Comparison of ENCODE assay signal across 30 mouse cellular contexts in the genomic region with DNA sequence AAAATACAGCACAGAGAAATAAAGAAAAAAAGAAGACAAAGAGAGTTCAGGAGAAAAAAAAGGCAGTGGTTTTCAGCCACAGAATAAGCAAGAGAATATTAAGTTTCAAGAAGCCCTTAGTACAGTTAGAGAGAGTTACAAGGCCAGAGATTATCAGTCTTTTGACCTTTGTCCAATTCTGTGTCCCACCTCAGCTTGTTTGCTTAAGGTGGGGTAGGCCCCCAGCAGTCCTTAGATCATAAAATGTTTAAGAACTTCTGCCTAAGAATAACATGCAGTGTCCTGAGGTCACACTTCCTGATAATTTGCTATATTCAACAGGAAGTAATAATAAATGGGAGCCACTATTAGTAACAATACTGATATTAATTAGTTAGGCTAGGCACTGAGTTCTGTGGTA. TPM values are rescaled to one million over a fixed set of nuclear protein-coding genes. Genes with fewer than 3 reads are reported as not detected.
"Had no signal": no experiment of that assay in that cellular context is flagged by ENCODE, and none has a peak within 500 bp of the region (broad histone marks: within the 10 kb centered on the region; RNA-seq: fewer than 3 reads in every experiment).

No protein-coding gene starts in this region.

- H3K27ac ChIP-seq: heart, adult 2 months; heart, embryonic 13.5 days; heart, embryonic 15.5 days; hindbrain, embryonic 13.5 days; hindbrain, embryonic 15.5 days; hindbrain, postnatal 0 days; kidney, embryonic 15.5 days; kidney, postnatal 0 days; limb, embryonic 13.5 days; limb, embryonic 15.5 days; liver, embryonic 13.5 days had no signal

- H3K36me3 ChIP-seq: heart, embryonic 13.5 days; heart, embryonic 15.5 days; hindbrain, embryonic 13.5 days; hindbrain, embryonic 15.5 days; kidney, embryonic 15.5 days; limb, embryonic 13.5 days; limb, embryonic 15.5 days; liver, embryonic 13.5 days had no signal

- H3K4me3 ChIP-seq: heart, adult 2 months; heart, embryonic 13.5 days; heart, embryonic 15.5 days; hindbrain, embryonic 13.5 days; hindbrain, embryonic 15.5 days; kidney, embryonic 15.5 days; limb, embryonic 13.5 days; limb, embryonic 15.5 days; liver, embryonic 13.5 days had no signal

- DNase-seq: forebrain, postnatal 0 days; gastrocnemius, postnatal 14 days; gastrocnemius, postnatal 36 days; heart, adult 2 months; heart, postnatal 14 days; heart, postnatal 36 days; kidney, adult 11 months; kidney, adult 2 months; kidney, adult 9 months; kidney, postnatal 14 days; kidney, postnatal 4 days; layer of hippocampus, adult 9-11 months; layer of hippocampus, postnatal 36 days; left cerebral cortex, postnatal 4 days; liver, embryonic 13.5 days had no signal

- H3K27me3 ChIP-seq: heart, embryonic 13.5 days; heart, embryonic 15.5 days; hindbrain, embryonic 13.5 days; hindbrain, embryonic 15.5 days; kidney, embryonic 15.5 days; limb, embryonic 13.5 days; limb, embryonic 15.5 days; liver, embryonic 13.5 days had no signal

- ATAC-seq: forebrain, postnatal 0 days; hindbrain, postnatal 0 days had no signal

- H3K9me3 ChIP-seq: heart, embryonic 13.5 days; heart, embryonic 15.5 days; hindbrain, embryonic 13.5 days; hindbrain, embryonic 15.5 days; kidney, embryonic 15.5 days; limb, embryonic 13.5 days; limb, embryonic 15.5 days; liver, embryonic 13.5 days had no signal

- H3K9ac ChIP-seq: forebrain, postnatal 0 days; heart, embryonic 13.5 days; heart, embryonic 15.5 days; hindbrain, embryonic 13.5 days; hindbrain, embryonic 15.5 days; kidney, embryonic 15.5 days; limb, embryonic 13.5 days; limb, embryonic 15.5 days; liver, embryonic 13.5 days had no signal

- H3K4me1 ChIP-seq: heart, embryonic 13.5 days; heart, embryonic 15.5 days; hindbrain, embryonic 13.5 days; hindbrain, embryonic 15.5 days; kidney, embryonic 15.5 days; limb, embryonic 13.5 days; limb, embryonic 15.5 days; liver, embryonic 13.5 days had no signal

- H3K4me2 ChIP-seq: heart, embryonic 11.5 days; heart, embryonic 13.5 days; heart, embryonic 15.5 days; hindbrain, embryonic 13.5 days; hindbrain, embryonic 15.5 days; kidney, embryonic 15.5 days; limb, embryonic 13.5 days; limb, embryonic 15.5 days; liver, embryonic 11.5 days; liver, embryonic 13.5 days had no signal

RNA-seq across cellular contexts. Expression of a gene that starts 53.6 kb away (rescaled TPM):
- total RNA-seq: gastrocnemius, adult 18-20 months; gastrocnemius, postnatal 36 days; heart, adult 2 months; heart, postnatal 14 days; heart, postnatal 36 days; hematopoietic stem cell, adult 5-6 weeks had no signal
- polyA plus RNA-seq: heart, adult 2 months; heart, embryonic 11.5 days; heart, embryonic 13.5 days; heart, embryonic 15.5 days; heart, postnatal 0 days; hindbrain, embryonic 11.5 days; kidney, adult 2 months; kidney, embryonic 15.5 days; kidney, postnatal 0 days; liver, embryonic 11.5 days; liver, embryonic 13.5 days had no signal
